Mouse (Mus musculus) neural tube, embryonic 11.5 days (tissue): ENCODE measurements at regions not wholly inside any gene's neighbourhood (a gene's known extent, or its start where the extent isn't known, plus 50 kb on each side); places are given as distances from the start of the nearest gene placed in this dataset.

Source experiments
- ATAC-seq: fragments of 200-750 bp; cut with Nextera tagmentation; 2 replicates; pipeline ENCODE4 v1.8.0; 2017; ENCODE audit warnings: moderate number of reproducible peaks, mild to moderate bottlenecking, moderate TSS enrichment, moderate library complexity; ENCODE audit not compliant: insufficient read depth, low FRiP score, low TSS enrichment
- DNase-seq: peaks from one replicate; pipeline ENCODE4 v3.0.0-alpha.2; 2015; ENCODE audit warnings: low spot score
- H3K27ac ChIP-seq: fragments of 300-500 bp; sonication (generic); 2 replicates; pipeline ENCODE4 v1.5.1; 2014; ENCODE audit warnings: low read depth, mild to moderate bottlenecking, low read length
- H3K27me3 ChIP-seq: fragments of 300-500 bp; sonication (generic); 2 replicates; pipeline ENCODE4 v1.6.1; 2014; ENCODE audit warnings: mild to moderate bottlenecking, low read length, mixed read lengths; ENCODE audit not compliant: control insufficient read depth, insufficient read depth
- H3K36me3 ChIP-seq: fragments of 300-500 bp; sonication (generic); 2 replicates; pipeline ENCODE4 v1.6.1; 2014; ENCODE audit warnings: mild to moderate bottlenecking, low read length, moderate library complexity, mixed read lengths; ENCODE audit not compliant: control insufficient read depth, insufficient read depth
- H3K4me1 ChIP-seq: fragments of 300-500 bp; sonication (generic); 2 replicates; pipeline ENCODE4 v1.6.1; 2014; ENCODE audit warnings: low read length, mixed read lengths; ENCODE audit not compliant: control insufficient read depth, insufficient read depth
- H3K4me2 ChIP-seq: fragments of 300-500 bp; sonication (generic); 2 replicates; pipeline ENCODE4 v1.6.1; 2014; ENCODE audit warnings: low read depth, mild to moderate bottlenecking, moderate library complexity
- H3K4me3 ChIP-seq: fragments of 300-500 bp; sonication (generic); 2 replicates; pipeline ENCODE4 v1.5.1; 2014; ENCODE audit warnings: low read depth, low read length
- H3K9ac ChIP-seq: fragments of 300-500 bp; sonication (generic); 2 replicates; pipeline ENCODE4 v1.6.1; 2014; ENCODE audit warnings: mild to moderate bottlenecking, low read length
- H3K9me3 ChIP-seq: fragments of 300-500 bp; sonication (generic); 2 replicates; pipeline ENCODE4 v1.6.1; 2016; ENCODE audit warnings: low read length; ENCODE audit not compliant: control insufficient read depth
- WGBS: fragments of 180-500 bp; shearing (Covaris S2); extraction: QIAGEN DNeasy Blood & Tissue Kit; methylation state at CpG from one replicate; pipeline ENCODE4 v1.1.7; 2014; 5-methylcytosine and 5-hydroxymethylcytosine counted together

DNA sequence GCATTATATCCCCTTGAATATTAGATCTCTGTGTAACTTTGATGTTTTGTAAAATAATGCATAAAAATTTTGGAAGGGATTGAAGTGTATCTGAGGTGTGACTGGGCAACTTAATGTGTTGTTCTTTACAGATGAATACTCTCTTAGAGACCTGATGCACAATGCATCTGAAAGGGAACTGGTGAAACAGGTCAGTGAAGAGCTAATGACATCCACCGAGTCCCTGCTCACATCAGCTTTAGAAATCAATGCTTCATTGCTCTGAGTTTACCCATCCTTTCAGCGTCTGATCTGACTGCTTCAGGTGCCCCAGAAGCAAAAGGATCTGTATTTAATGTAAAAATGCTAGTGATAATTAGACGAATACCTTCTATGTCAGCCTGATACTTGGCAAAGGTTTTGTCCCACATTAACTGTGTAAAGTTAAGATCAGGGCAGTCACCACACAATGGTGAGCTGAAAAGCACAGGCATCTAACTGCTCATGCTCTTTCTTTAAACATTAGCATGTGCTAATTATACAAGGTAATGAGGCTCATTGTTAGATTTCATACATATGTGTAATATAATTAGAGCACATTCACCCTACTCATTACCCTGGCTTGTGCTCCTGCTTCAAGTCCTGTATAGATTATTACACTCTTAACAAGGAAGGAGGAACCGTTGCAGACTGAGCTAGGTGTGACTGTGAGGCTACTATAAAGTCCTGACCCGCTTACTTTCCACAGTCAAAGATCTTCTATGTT lies 204.6 kb upstream of the Tlr4 start:
- H3K27ac ChIP-seq, result no peak overlapping the region
- H3K9me3 ChIP-seq, result no peaks in the 10 kb centered on the region
- no peak for ATAC-seq
- H3K36me3 ChIP-seq, result no peaks in the 10 kb centered on the region
- H3K4me2 ChIP-seq, result no peak overlapping the region
- H3K9ac ChIP-seq, result no peak overlapping the region
- no peaks in the 10 kb centered on the region for H3K4me1 ChIP-seq
- no peak overlapping the region for H3K4me3 ChIP-seq
- WGBS, result 74% methylated on average over 5 of the region's 5 CpGs
- H3K27me3 ChIP-seq, result no peaks in the 10 kb centered on the region
- no peak for DNase-seq

DNA sequence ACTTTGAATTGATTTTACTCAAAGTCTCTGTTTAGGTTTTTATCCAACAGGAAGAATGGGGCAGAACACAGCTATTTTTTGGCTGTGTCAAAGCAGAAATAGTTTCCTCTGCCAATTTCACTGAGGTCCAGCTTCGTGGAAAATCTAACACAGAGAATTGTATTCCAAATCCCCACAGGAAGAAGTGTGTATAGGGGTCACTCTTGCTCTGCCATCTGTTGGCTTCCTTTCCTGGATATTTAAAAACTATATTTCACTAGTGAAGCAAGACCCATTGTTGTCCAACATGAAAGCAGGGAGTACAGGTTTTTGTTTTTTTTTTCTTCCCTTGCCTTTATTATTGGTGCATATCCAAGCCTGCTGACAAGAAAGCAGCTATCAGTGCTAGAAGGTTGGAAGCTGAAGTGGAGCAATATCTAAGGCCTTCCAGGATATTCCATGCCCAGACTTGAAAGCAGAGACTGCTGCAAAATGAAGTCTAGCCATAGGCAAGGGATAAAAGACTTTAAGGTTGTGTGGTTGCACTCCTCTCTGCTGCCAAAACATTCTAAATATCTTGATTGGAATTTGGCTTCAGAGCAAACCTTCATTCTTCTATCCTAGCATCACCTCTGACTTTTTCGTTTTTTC lies 208.5 kb upstream of the Tlr4 start:
- H3K4me2 ChIP-seq, result no peak overlapping the region
- no peak for ATAC-seq
- no peak overlapping the region for H3K4me3 ChIP-seq
- no peak overlapping the region for H3K9ac ChIP-seq
- H3K9me3 ChIP-seq, result no peaks in the 10 kb centered on the region
- H3K27me3 ChIP-seq, result no peaks in the 10 kb centered on the region
- no peak for DNase-seq
- WGBS, result 86% methylated on average over 2 of the region's 2 CpGs
- H3K4me1 ChIP-seq, result no peaks in the 10 kb centered on the region
- no peaks in the 10 kb centered on the region for H3K36me3 ChIP-seq
- H3K27ac ChIP-seq, result no peak overlapping the region

DNA sequence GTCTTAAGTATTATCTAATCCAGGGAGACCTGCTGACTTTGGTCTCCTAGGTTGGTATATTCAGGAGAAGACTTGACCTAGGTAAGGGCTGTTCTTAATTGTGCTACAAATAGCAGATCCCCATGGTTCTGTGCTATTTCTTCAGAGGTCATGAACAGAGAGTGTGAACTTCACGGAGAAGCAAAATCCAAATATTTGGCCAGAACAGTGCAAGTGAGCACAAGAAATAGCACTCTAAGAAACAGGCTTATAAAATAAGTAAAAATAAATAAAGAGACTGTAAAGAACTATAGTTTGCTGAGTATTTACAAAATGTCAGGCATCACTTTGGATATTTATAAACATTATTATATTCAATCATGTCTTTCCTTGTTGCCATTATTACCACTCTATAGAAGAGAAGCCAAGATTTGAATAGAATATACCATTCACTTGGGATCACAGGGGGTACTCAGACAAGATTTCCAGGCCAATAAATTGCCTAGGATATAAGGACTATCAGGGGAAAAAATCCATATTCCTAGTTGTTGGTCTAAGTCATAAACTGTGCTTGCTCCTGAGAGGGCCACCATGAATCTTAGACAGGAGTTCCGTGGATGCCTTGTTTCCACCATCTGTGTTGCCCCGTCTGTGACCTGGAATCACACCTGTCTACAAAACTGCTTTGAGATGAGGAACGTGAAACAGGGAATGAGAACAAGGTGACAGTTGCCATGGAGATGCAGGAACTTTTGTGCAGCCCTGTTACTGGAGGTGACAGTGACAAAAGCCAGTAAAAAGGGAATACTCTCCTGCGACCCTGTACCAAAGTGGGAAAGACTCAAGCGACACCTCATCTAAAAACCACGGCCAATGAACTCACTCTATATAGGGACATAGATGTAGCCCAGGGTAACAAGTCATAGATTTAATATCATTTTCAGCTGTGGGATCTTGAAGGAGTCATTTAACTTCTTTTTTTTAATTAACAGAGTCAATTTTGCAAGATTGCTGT lies 209.3 kb upstream of the Tlr4 start:
- Histone ChIP-seq H3K4me1 (no peaks in the 10 kb centered on the region), H3K9ac (no peak overlapping the region), H3K27me3 (no peaks in the 10 kb centered on the region), H3K36me3 (no peaks in the 10 kb centered on the region), H3K27ac (no peak overlapping the region), H3K4me3 (no peak overlapping the region), H3K4me2 (no peak overlapping the region), H3K9me3 (no peaks in the 10 kb centered on the region)
- ATAC-seq (no peak), DNase-seq (no peak)
- WGBS, result 80% methylated on average over 7 of the region's 7 CpGs

GRCm38 (mm10) chr4:66617101-66617500 lies 210.3 kb upstream of the Tlr4 start:
- ATAC-seq, result no peak
- no peaks in the 10 kb centered on the region for H3K9me3 ChIP-seq
- H3K36me3 ChIP-seq, result no peaks in the 10 kb centered on the region
- no peak overlapping the region for H3K27ac ChIP-seq
- H3K4me1 ChIP-seq, result no peaks in the 10 kb centered on the region
- 82% methylated on average over 4 of the region's 4 CpGs for WGBS
- no peak overlapping the region for H3K4me2 ChIP-seq
- no peaks in the 10 kb centered on the region for H3K27me3 ChIP-seq
- H3K9ac ChIP-seq, result no peak overlapping the region
- no peak for DNase-seq
- H3K4me3 ChIP-seq, result no peak overlapping the region

- Histone ChIP-seq H3K27ac (no peak overlapping the region), H3K9me3 (no peaks in the 10 kb centered on the region), H3K4me3 (no peak overlapping the region), H3K4me1 (no peaks in the 10 kb centered on the region), H3K27me3 (no peaks in the 10 kb centered on the region), H3K4me2 (no peak overlapping the region), H3K9ac (no peak overlapping the region), H3K36me3 (no peaks in the 10 kb centered on the region)
- ATAC-seq (no peak), DNase-seq (no peak)
Measured at GRCm38 (mm10) chr4:66604849-66605248, 200.4 kb upstream of the Astn2 start.

- Histone ChIP-seq H3K27me3 (no peaks in the 10 kb centered on the region), H3K9ac (no peak overlapping the region), H3K4me3 (no peak overlapping the region), H3K9me3 (no peaks in the 10 kb centered on the region), H3K4me2 (no peak overlapping the region), H3K4me1 (no peaks in the 10 kb centered on the region), H3K27ac (no peak overlapping the region), H3K36me3 (no peaks in the 10 kb centered on the region)
- WGBS, result 97% methylated on average over 1 of the region's 1 CpGs
- DNase-seq (no peak), ATAC-seq (no peak)
Measured at GRCm38 (mm10) chr4:66598737-66599136, 194.3 kb upstream of the Astn2 start.

GRCm38 (mm10) chr4:66586647-66587046 lies 182.2 kb upstream of the Astn2 start:
- ATAC-seq (no peak), DNase-seq (no peak)
- WGBS, result 48% methylated on average over 5 of the region's 5 CpGs
- H3K4me1 ChIP-seq, result 0 out of 2 replicates have a peak, but pooled peaks cover 3% of the 10 kb centered on the region
- no peaks in the 10 kb centered on the region for H3K9me3 ChIP-seq
- H3K36me3 ChIP-seq, result no peaks in the 10 kb centered on the region
- H3K9ac ChIP-seq, result no peak overlapping the region
- H3K4me2 ChIP-seq, result no peak overlapping the region
- no peak overlapping the region for H3K27ac ChIP-seq
- no peaks in the 10 kb centered on the region for H3K27me3 ChIP-seq
- H3K4me3 ChIP-seq, result no peak overlapping the region

DNA sequence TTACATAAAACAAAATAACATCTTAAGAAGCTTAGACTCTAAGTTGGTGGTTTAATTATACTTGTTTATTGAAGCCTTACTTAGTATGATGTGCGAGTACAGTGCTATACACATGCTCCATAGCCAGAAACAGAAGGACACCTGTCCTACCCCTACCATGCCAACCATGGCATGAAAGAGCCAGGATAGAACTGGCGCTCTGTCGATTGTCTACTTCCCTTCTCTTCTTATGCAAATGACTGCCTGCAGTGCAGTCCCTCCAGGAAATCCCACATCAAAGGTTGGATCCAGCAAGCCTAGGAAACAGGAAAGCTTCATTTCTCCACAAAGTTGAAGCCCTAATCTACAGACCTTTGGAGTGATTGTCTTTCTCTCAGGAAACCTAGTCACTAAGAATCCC lies 181.8 kb upstream of the Astn2 start:
- ATAC-seq, result peak; percentile 20; the same call in 1 of the 2 replicates
- H3K27me3 ChIP-seq, result no peaks in the 10 kb centered on the region
- no peak overlapping the region for H3K4me2 ChIP-seq
- no peak overlapping the region for H3K27ac ChIP-seq
- 0 out of 2 replicates have a peak, but pooled peaks cover 3% of the 10 kb centered on the region for H3K4me1 ChIP-seq
- H3K36me3 ChIP-seq, result no peaks in the 10 kb centered on the region
- H3K9me3 ChIP-seq, result no peaks in the 10 kb centered on the region
- H3K9ac ChIP-seq, result no peak overlapping the region
- 12% methylated on average over 3 of the region's 3 CpGs for WGBS
- peak; percentile 10 for DNase-seq
- no peak overlapping the region for H3K4me3 ChIP-seq
